Mouse (Mus musculus): ENCODE measurements around the gene Dtnbp1. TPM values are rescaled to one million over a fixed set of nuclear protein-coding genes. Genes with fewer than 3 reads are reported as not detected.
A peak's percentile ranks its signal among the peaks of the same experiment; 100 is the strongest.

The Dtnbp1 gene
- polyA plus RNA-seq, 1 experiment: 99.1 TPM

DNA sequence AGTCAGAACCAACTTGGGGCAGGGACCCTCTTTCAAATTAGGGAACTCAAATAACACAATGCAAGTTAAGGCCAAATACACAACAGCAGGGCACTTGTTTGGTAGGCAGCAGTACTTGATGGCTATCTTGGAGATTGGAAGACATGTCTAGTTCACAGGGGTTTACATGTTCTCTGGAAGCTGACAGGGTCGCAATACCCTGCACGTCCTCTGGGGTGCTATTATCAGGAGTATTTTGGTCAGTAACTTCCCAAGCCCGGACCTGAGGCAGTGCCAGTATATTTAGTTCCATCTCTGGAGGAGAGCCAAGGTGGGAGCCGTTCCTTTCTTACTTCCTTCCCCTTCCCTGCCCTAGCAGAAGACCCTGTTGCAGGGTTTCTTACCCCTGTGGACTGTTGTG is 86.0 kb downstream of the Dtnbp1 start:
- H3K79me2 ChIP-seq (ENCODE audit: control insufficient read depth, insufficient read depth): no peaks in the 10 kb centered on the region
- peaks cover 53% of the 10 kb centered on the region for H3K36me3 ChIP-seq (ENCODE audit: control insufficient read depth, insufficient read depth)
- H3K4me3 ChIP-seq: no peak overlapping the region
- no peak overlapping the region for H3K4me2 ChIP-seq (ENCODE audit: low read depth)
- TF ChIP-seq MAX (IDR thresholded peaks at IDR 0.05; ENCODE audit: low read depth) (no peak), SRF (IDR thresholded peaks at IDR 0.05; ENCODE audit: control insufficient read depth, insufficient read length, low read depth) (no peak), POLR2AphosphoS2 (IDR thresholded peaks at IDR 0.05; ENCODE audit: insufficient read length, low read depth) (no peak), E2F4 (IDR thresholded peaks at IDR 0.05; ENCODE audit: insufficient read depth) (no peak), CEBPB (IDR thresholded peaks at IDR 0.05; ENCODE audit: insufficient read depth, poor library complexity, severe bottlenecking) (no peak), TCF3 (IDR thresholded peaks at IDR 0.05; ENCODE audit: insufficient read length, low read depth) (no peak), REST (IDR thresholded peaks at IDR 0.05; ENCODE audit: insufficient read depth, insufficient read length) (no peak), POLR2A (IDR thresholded peaks at IDR 0.05; ENCODE audit: insufficient read length, low read depth) (no peak), MYOG (IDR thresholded peaks at IDR 0.05; ENCODE audit: control insufficient read depth in 1 of 3, insufficient read depth in 1 of 3, insufficient read length in 2 of 3, low read depth in 2 of 3) (no peak), TCF12 (IDR thresholded peaks at IDR 0.05; ENCODE audit: insufficient read depth, poor library complexity, severe bottlenecking) (no peak), USF1 (IDR thresholded peaks at IDR 0.05; ENCODE audit: low read depth) (no peak), MYOD1 (IDR thresholded peaks at IDR 0.05; ENCODE audit: control insufficient read depth in 1 of 3, insufficient read length in 2 of 3, low read depth in 2 of 3) (no peak)
- no peaks in the 10 kb centered on the region for H3K27me3 ChIP-seq (ENCODE audit: control insufficient read depth, insufficient read depth, insufficient read length)
- H3ac ChIP-seq (ENCODE audit: control insufficient read depth, insufficient read length): no peak overlapping the region

DNA sequence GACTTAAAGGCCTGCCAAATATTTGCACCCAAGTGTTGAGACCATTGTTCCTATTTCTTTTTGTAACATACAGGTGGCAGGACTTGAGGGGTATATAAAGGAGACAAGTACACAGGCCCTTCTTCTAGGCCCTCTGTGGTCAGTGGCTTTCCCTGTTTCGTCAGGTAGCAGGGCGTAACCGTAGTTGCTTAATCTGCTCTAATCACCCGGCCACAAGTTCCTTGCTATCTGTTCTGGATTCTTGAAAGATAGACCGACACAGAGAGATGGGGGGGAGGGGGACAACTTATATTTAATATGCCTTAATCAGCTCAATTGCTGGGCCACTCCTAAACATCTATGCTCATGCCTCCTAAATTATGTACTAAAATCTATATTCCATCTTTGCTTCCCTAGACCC is 86.6 kb downstream of the Dtnbp1 start:
- TF ChIP-seq MAX (IDR thresholded peaks at IDR 0.05; ENCODE audit: low read depth) (no peak), POLR2A (IDR thresholded peaks at IDR 0.05; ENCODE audit: insufficient read length, low read depth) (no peak), USF1 (IDR thresholded peaks at IDR 0.05; ENCODE audit: low read depth) (no peak), SRF (IDR thresholded peaks at IDR 0.05; ENCODE audit: control insufficient read depth, insufficient read length, low read depth) (no peak), E2F4 (IDR thresholded peaks at IDR 0.05; ENCODE audit: insufficient read depth) (no peak), TCF3 (IDR thresholded peaks at IDR 0.05; ENCODE audit: insufficient read length, low read depth) (no peak), MYOD1 (IDR thresholded peaks at IDR 0.05; ENCODE audit: control insufficient read depth in 1 of 3, insufficient read length in 2 of 3, low read depth in 2 of 3) (no peak), REST (IDR thresholded peaks at IDR 0.05; ENCODE audit: insufficient read depth, insufficient read length) (no peak), CEBPB (IDR thresholded peaks at IDR 0.05; ENCODE audit: insufficient read depth, poor library complexity, severe bottlenecking) (no peak), MYOG (IDR thresholded peaks at IDR 0.05; ENCODE audit: control insufficient read depth in 1 of 3, insufficient read depth in 1 of 3, insufficient read length in 2 of 3, low read depth in 2 of 3) (no peak), POLR2AphosphoS2 (IDR thresholded peaks at IDR 0.05; ENCODE audit: insufficient read length, low read depth) (no peak), TCF12 (IDR thresholded peaks at IDR 0.05; ENCODE audit: insufficient read depth, poor library complexity, severe bottlenecking) (no peak)
- Histone ChIP-seq H3K4me2 (ENCODE audit: low read depth) (no peak overlapping the region), H3K79me2 (ENCODE audit: control insufficient read depth, insufficient read depth) (no peaks in the 10 kb centered on the region), H3ac (ENCODE audit: control insufficient read depth, insufficient read length) (no peak overlapping the region), H3K4me3 (no peak overlapping the region), H3K36me3 (ENCODE audit: control insufficient read depth, insufficient read depth) (peaks cover 49% of the 10 kb centered on the region), H3K27me3 (ENCODE audit: control insufficient read depth, insufficient read depth, insufficient read length) (no peaks in the 10 kb centered on the region)

DNA sequence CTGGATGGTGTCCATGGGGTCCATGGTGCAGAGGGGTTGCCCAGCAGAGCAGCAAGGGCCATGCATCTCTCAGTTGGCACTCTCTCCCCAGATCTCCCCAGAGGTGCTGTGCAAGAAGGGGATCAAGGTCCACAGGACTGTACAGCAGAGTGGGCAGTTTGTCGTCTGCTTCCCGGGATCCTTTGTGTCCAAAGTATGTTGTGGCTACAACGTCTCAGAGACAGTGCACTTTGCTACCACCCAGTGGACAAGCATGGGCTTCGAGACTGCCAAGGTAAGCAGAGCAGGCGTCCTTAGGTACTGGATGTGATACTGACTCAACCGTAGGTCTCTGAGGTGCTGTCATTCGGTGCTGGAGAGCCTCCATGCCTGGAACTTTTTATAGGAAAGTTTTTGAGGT is 88.4 kb downstream of the Dtnbp1 start:
- peaks cover 35% of the 10 kb centered on the region for H3K36me3 ChIP-seq (ENCODE audit: control insufficient read depth, insufficient read depth)
- H3K4me2 ChIP-seq (ENCODE audit: low read depth): no peak overlapping the region
- no peak overlapping the region for H3K4me3 ChIP-seq
- H3K79me2 ChIP-seq (ENCODE audit: control insufficient read depth, insufficient read depth): no peaks in the 10 kb centered on the region
- H3K27me3 ChIP-seq (ENCODE audit: control insufficient read depth, insufficient read depth, insufficient read length): no peaks in the 10 kb centered on the region
- H3ac ChIP-seq (ENCODE audit: control insufficient read depth, insufficient read length): no peak overlapping the region
- TF ChIP-seq MYOG (IDR thresholded peaks at IDR 0.05; ENCODE audit: control insufficient read depth in 1 of 3, insufficient read depth in 1 of 3, insufficient read length in 2 of 3, low read depth in 2 of 3) (no peak), CEBPB (IDR thresholded peaks at IDR 0.05; ENCODE audit: insufficient read depth, poor library complexity, severe bottlenecking) (no peak), SRF (IDR thresholded peaks at IDR 0.05; ENCODE audit: control insufficient read depth, insufficient read length, low read depth) (no peak), TCF3 (IDR thresholded peaks at IDR 0.05; ENCODE audit: insufficient read length, low read depth) (no peak), E2F4 (IDR thresholded peaks at IDR 0.05; ENCODE audit: insufficient read depth) (no peak), POLR2A (IDR thresholded peaks at IDR 0.05; ENCODE audit: insufficient read length, low read depth) (no peak), POLR2AphosphoS2 (IDR thresholded peaks at IDR 0.05; ENCODE audit: insufficient read length, low read depth) (no peak), USF1 (IDR thresholded peaks at IDR 0.05; ENCODE audit: low read depth) (no peak), MYOD1 (IDR thresholded peaks at IDR 0.05; ENCODE audit: control insufficient read depth in 1 of 3, insufficient read length in 2 of 3, low read depth in 2 of 3) (no peak), MAX (IDR thresholded peaks at IDR 0.05; ENCODE audit: low read depth) (no peak), REST (IDR thresholded peaks at IDR 0.05; ENCODE audit: insufficient read depth, insufficient read length) (no peak), TCF12 (IDR thresholded peaks at IDR 0.05; ENCODE audit: insufficient read depth, poor library complexity, severe bottlenecking) (no peak)

DNA sequence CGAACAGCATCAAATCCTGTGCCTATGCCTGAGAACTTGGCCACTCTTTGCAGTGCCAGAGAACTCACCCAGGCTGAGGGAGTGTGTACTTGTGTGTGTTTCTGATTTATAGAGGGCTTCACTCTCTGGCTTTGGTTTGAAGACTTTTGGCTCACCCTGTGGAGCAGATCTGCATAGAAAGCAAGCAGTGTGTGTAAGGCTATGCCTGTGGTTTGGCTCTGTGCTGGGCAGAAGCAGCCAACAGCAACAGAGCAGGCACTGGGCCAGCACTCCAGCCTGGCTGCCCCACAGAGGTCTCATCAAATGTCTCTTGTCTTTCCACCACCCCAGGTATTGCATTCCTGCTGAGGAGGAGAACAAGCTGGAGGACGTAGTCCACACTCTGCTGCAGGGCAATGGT is 89.1 kb downstream of the Dtnbp1 start:
- Histone ChIP-seq H3K36me3 (ENCODE audit: control insufficient read depth, insufficient read depth) (peaks cover 28% of the 10 kb centered on the region), H3ac (ENCODE audit: control insufficient read depth, insufficient read length) (no peak overlapping the region), H3K79me2 (ENCODE audit: control insufficient read depth, insufficient read depth) (no peaks in the 10 kb centered on the region)

More for the DNA sequence above, 89.1 kb downstream of the Dtnbp1 start:
- Histone ChIP-seq H3K4me3 (no peak overlapping the region), H3K4me2 (ENCODE audit: low read depth) (no peak overlapping the region), H3K27me3 (ENCODE audit: control insufficient read depth, insufficient read depth, insufficient read length) (no peaks in the 10 kb centered on the region)
- TF ChIP-seq CEBPB (IDR thresholded peaks at IDR 0.05; ENCODE audit: insufficient read depth, poor library complexity, severe bottlenecking): no peak
- TF ChIP-seq E2F4 (IDR thresholded peaks at IDR 0.05; ENCODE audit: insufficient read depth): no peak
- no peak for TF ChIP-seq REST (IDR thresholded peaks at IDR 0.05; ENCODE audit: insufficient read depth, insufficient read length)
- TF ChIP-seq POLR2A (IDR thresholded peaks at IDR 0.05; ENCODE audit: insufficient read length, low read depth): peak; percentile 12
- TF ChIP-seq POLR2AphosphoS2 (IDR thresholded peaks at IDR 0.05; ENCODE audit: insufficient read length, low read depth): no peak
- TF ChIP-seq MYOD1 (IDR thresholded peaks at IDR 0.05; ENCODE audit: control insufficient read depth in 1 of 3, insufficient read length in 2 of 3, low read depth in 2 of 3): no peak
- TF ChIP-seq TCF3 (IDR thresholded peaks at IDR 0.05; ENCODE audit: insufficient read length, low read depth): no peak
- TF ChIP-seq TCF12 (IDR thresholded peaks at IDR 0.05; ENCODE audit: insufficient read depth, poor library complexity, severe bottlenecking): no peak
- TF ChIP-seq USF1 (IDR thresholded peaks at IDR 0.05; ENCODE audit: low read depth): no peak
- peak in 1 of 3 experiments; percentile 14 for TF ChIP-seq MYOG (IDR thresholded peaks at IDR 0.05; ENCODE audit: control insufficient read depth in 1 of 3, insufficient read depth in 1 of 3, insufficient read length in 2 of 3, low read depth in 2 of 3)
- no peak for TF ChIP-seq SRF (IDR thresholded peaks at IDR 0.05; ENCODE audit: control insufficient read depth, insufficient read length, low read depth)
- no peak for TF ChIP-seq MAX (IDR thresholded peaks at IDR 0.05; ENCODE audit: low read depth)
